Mouse (Mus musculus): ENCODE measurements around the gene Gm40193. TPM values are rescaled to one million over a fixed set of nuclear protein-coding genes. Genes with fewer than 3 reads are reported as not detected.

Gene Gm40193
- polyA plus RNA-seq, 1 experiment = not detected

- Histone ChIP-seq H3K27me3 (ENCODE audit: control insufficient read depth, insufficient read depth, insufficient read length) (no peaks in the 10 kb centered on the region), H3K36me3 (ENCODE audit: control insufficient read depth, insufficient read depth) (peaks cover 6% of the 10 kb centered on the region), H3K79me3 (ENCODE audit: low read depth) (no peaks in the 10 kb centered on the region), H3ac (ENCODE audit: control insufficient read depth, insufficient read length, low read depth) (no peak overlapping the region), H3K79me2 (ENCODE audit: control insufficient read depth, insufficient read depth) (no peaks in the 10 kb centered on the region), H3K4me3 (ENCODE audit: insufficient read depth, poor library complexity, severe bottlenecking) (no peak overlapping the region)
- TF ChIP-seq MYOD1 (IDR thresholded peaks at IDR 0.05; ENCODE audit: control insufficient read depth, insufficient read length, low read depth) (no peak), MAX (IDR thresholded peaks at IDR 0.05) (no peak), CTCF (IDR thresholded peaks at IDR 0.05; ENCODE audit: control insufficient read depth, insufficient read depth, insufficient read length) (no peak), USF1 (IDR thresholded peaks at IDR 0.05; ENCODE audit: low read depth) (no peak), CEBPB (IDR thresholded peaks at IDR 0.05; ENCODE audit: low read depth) (no peak), FOSL1 (IDR thresholded peaks at IDR 0.05; ENCODE audit: insufficient read depth, low read length, poor library complexity, severe bottlenecking) (no peak), MYOG (IDR thresholded peaks at IDR 0.05; ENCODE audit: control insufficient read depth, extremely low read depth, insufficient read length) (no peak)
These were observed 24.8 kb upstream of the Gm40193 start for GRCm38 (mm10) chr11:70557545-70557944.

GRCm38 (mm10) chr11:70553940-70554339 lies 21.2 kb upstream of the Gm40193 start:
- Histone ChIP-seq H3K27me3 (ENCODE audit: control insufficient read depth, insufficient read depth, insufficient read length) (no peaks in the 10 kb centered on the region), H3K4me3 (ENCODE audit: insufficient read depth, poor library complexity, severe bottlenecking) (no peak overlapping the region), H3K79me2 (ENCODE audit: control insufficient read depth, insufficient read depth) (no peaks in the 10 kb centered on the region), H3K79me3 (ENCODE audit: low read depth) (no peaks in the 10 kb centered on the region), H3K36me3 (ENCODE audit: control insufficient read depth, insufficient read depth) (peaks cover 6% of the 10 kb centered on the region), H3ac (ENCODE audit: control insufficient read depth, insufficient read length, low read depth) (no peak overlapping the region)
- TF ChIP-seq CTCF (IDR thresholded peaks at IDR 0.05; ENCODE audit: control insufficient read depth, insufficient read depth, insufficient read length) (no peak), FOSL1 (IDR thresholded peaks at IDR 0.05; ENCODE audit: insufficient read depth, low read length, poor library complexity, severe bottlenecking) (no peak), CEBPB (IDR thresholded peaks at IDR 0.05; ENCODE audit: low read depth) (no peak), USF1 (IDR thresholded peaks at IDR 0.05; ENCODE audit: low read depth) (no peak), MYOG (IDR thresholded peaks at IDR 0.05; ENCODE audit: control insufficient read depth, extremely low read depth, insufficient read length) (no peak), MYOD1 (IDR thresholded peaks at IDR 0.05; ENCODE audit: control insufficient read depth, insufficient read length, low read depth) (no peak), MAX (IDR thresholded peaks at IDR 0.05) (no peak)

GRCm38 (mm10) chr11:70551526-70551925 lies 18.8 kb upstream of the Gm40193 start:
- Histone ChIP-seq H3K36me3 (ENCODE audit: control insufficient read depth, insufficient read depth) (no peaks in the 10 kb centered on the region), H3K79me2 (ENCODE audit: control insufficient read depth, insufficient read depth) (no peaks in the 10 kb centered on the region), H3ac (ENCODE audit: control insufficient read depth, insufficient read length, low read depth) (no peak overlapping the region), H3K79me3 (ENCODE audit: low read depth) (no peaks in the 10 kb centered on the region), H3K27me3 (ENCODE audit: control insufficient read depth, insufficient read depth, insufficient read length) (no peaks in the 10 kb centered on the region), H3K4me3 (ENCODE audit: insufficient read depth, poor library complexity, severe bottlenecking) (no peak overlapping the region)
- no peak for TF ChIP-seq CEBPB (IDR thresholded peaks at IDR 0.05; ENCODE audit: low read depth)
- TF ChIP-seq CTCF (IDR thresholded peaks at IDR 0.05; ENCODE audit: control insufficient read depth, insufficient read depth, insufficient read length) = no peak
- no peak for TF ChIP-seq USF1 (IDR thresholded peaks at IDR 0.05; ENCODE audit: low read depth)
- no peak for TF ChIP-seq FOSL1 (IDR thresholded peaks at IDR 0.05; ENCODE audit: insufficient read depth, low read length, poor library complexity, severe bottlenecking)
- TF ChIP-seq MYOD1 (IDR thresholded peaks at IDR 0.05; ENCODE audit: control insufficient read depth, insufficient read length, low read depth) = no peak
- TF ChIP-seq MAX (IDR thresholded peaks at IDR 0.05) = no peak
- no peak for TF ChIP-seq MYOG (IDR thresholded peaks at IDR 0.05; ENCODE audit: control insufficient read depth, extremely low read depth, insufficient read length)

GRCm38 (mm10) chr11:70544496-70544895 lies 11.8 kb upstream of the Gm40193 start:
- TF ChIP-seq MAX (IDR thresholded peaks at IDR 0.05) (no peak), USF1 (IDR thresholded peaks at IDR 0.05; ENCODE audit: low read depth) (no peak), FOSL1 (IDR thresholded peaks at IDR 0.05; ENCODE audit: insufficient read depth, low read length, poor library complexity, severe bottlenecking) (no peak), CTCF (IDR thresholded peaks at IDR 0.05; ENCODE audit: control insufficient read depth, insufficient read depth, insufficient read length) (no peak), MYOD1 (IDR thresholded peaks at IDR 0.05; ENCODE audit: control insufficient read depth, insufficient read length, low read depth) (no peak), MYOG (IDR thresholded peaks at IDR 0.05; ENCODE audit: control insufficient read depth, extremely low read depth, insufficient read length) (no peak), CEBPB (IDR thresholded peaks at IDR 0.05; ENCODE audit: low read depth) (no peak)
- Histone ChIP-seq H3K27me3 (ENCODE audit: control insufficient read depth, insufficient read depth, insufficient read length) (no peaks in the 10 kb centered on the region), H3K79me3 (ENCODE audit: low read depth) (no peaks in the 10 kb centered on the region), H3ac (ENCODE audit: control insufficient read depth, insufficient read length, low read depth) (no peak overlapping the region), H3K79me2 (ENCODE audit: control insufficient read depth, insufficient read depth) (no peaks in the 10 kb centered on the region), H3K36me3 (ENCODE audit: control insufficient read depth, insufficient read depth) (no peaks in the 10 kb centered on the region), H3K4me3 (ENCODE audit: insufficient read depth, poor library complexity, severe bottlenecking) (no peak overlapping the region)

- Histone ChIP-seq H3K79me3 (ENCODE audit: low read depth) (no peaks in the 10 kb centered on the region), H3K36me3 (ENCODE audit: control insufficient read depth, insufficient read depth) (no peaks in the 10 kb centered on the region), H3K27me3 (ENCODE audit: control insufficient read depth, insufficient read depth, insufficient read length) (no peaks in the 10 kb centered on the region), H3K79me2 (ENCODE audit: control insufficient read depth, insufficient read depth) (no peaks in the 10 kb centered on the region), H3K4me3 (ENCODE audit: insufficient read depth, poor library complexity, severe bottlenecking) (no peak overlapping the region), H3ac (ENCODE audit: control insufficient read depth, insufficient read length, low read depth) (no peak overlapping the region)
- TF ChIP-seq MYOG (IDR thresholded peaks at IDR 0.05; ENCODE audit: control insufficient read depth, extremely low read depth, insufficient read length) (no peak), MYOD1 (IDR thresholded peaks at IDR 0.05; ENCODE audit: control insufficient read depth, insufficient read length, low read depth) (no peak), CEBPB (IDR thresholded peaks at IDR 0.05; ENCODE audit: low read depth) (no peak), CTCF (IDR thresholded peaks at IDR 0.05; ENCODE audit: control insufficient read depth, insufficient read depth, insufficient read length) (no peak), USF1 (IDR thresholded peaks at IDR 0.05; ENCODE audit: low read depth) (no peak)
These were observed 8.7 kb upstream of the Gm40193 start for GRCm38 (mm10) chr11:70541415-70541814.

- H3K27me3 ChIP-seq (ENCODE audit: control insufficient read depth, insufficient read depth, insufficient read length) = no peaks in the 10 kb centered on the region
- H3K4me3 ChIP-seq (ENCODE audit: insufficient read depth, poor library complexity, severe bottlenecking) = no peak overlapping the region
- no peak for TF ChIP-seq MYOD1 (IDR thresholded peaks at IDR 0.05; ENCODE audit: control insufficient read depth, insufficient read length, low read depth)
- TF ChIP-seq MAX (IDR thresholded peaks at IDR 0.05) = no peak
- TF ChIP-seq CTCF (IDR thresholded peaks at IDR 0.05; ENCODE audit: control insufficient read depth, insufficient read depth, insufficient read length) = no peak
These were observed 8.2 kb upstream of the Gm40193 start for GRCm38 (mm10) chr11:70540928-70541327.

More at GRCm38 (mm10) chr11:70540928-70541327, 8.2 kb upstream of the Gm40193 start:
- Histone ChIP-seq H3K79me3 (ENCODE audit: low read depth) (no peaks in the 10 kb centered on the region), H3ac (ENCODE audit: control insufficient read depth, insufficient read length, low read depth) (no peak overlapping the region), H3K79me2 (ENCODE audit: control insufficient read depth, insufficient read depth) (no peaks in the 10 kb centered on the region), H3K36me3 (ENCODE audit: control insufficient read depth, insufficient read depth) (no peaks in the 10 kb centered on the region)
